Mouse (Mus musculus): ENCODE measurements around the gene Ola1.

The Ola1 gene

GRCm38 (mm10) chr2:73146111-73146510, 72.6 kb downstream of the Ola1 start:
- DNase-seq (ENCODE audit: low spot score in 2 of 2) = no peak

- DNase-seq (ENCODE audit: low spot score in 2 of 2) = no peak
These were observed 75.0 kb downstream of the Ola1 start for GRCm38 (mm10) chr2:73143732-73144131.

GRCm38 (mm10) chr2:73142832-73143470, 75.8 kb downstream of the Ola1 start:
- no peak for DNase-seq (ENCODE audit: low spot score in 2 of 2)

GRCm38 (mm10) chr2:73132897-73133296, 85.8 kb downstream of the Ola1 start:
- DNase-seq (ENCODE audit: low spot score in 2 of 2) = no peak

GRCm38 (mm10) chr2:73127686-73128085, 91.0 kb downstream of the Ola1 start:
- no peak for DNase-seq (ENCODE audit: low spot score in 2 of 2)

GRCm38 (mm10) chr2:73118781-73119180, 99.9 kb downstream of the Ola1 start:
- no peak for DNase-seq (ENCODE audit: low spot score in 2 of 2)

GRCm38 (mm10) chr2:73107089-73107488, 111.6 kb downstream of the Ola1 start:
- DNase-seq (ENCODE audit: low spot score in 2 of 2) = no peak

- DNase-seq (ENCODE audit: low spot score in 2 of 2) = no peak
These were observed 122.2 kb downstream of the Ola1 start for GRCm38 (mm10) chr2:73096491-73096890.

- no peak for DNase-seq (ENCODE audit: low spot score in 2 of 2)
These were observed 123.4 kb downstream of the Ola1 start for GRCm38 (mm10) chr2:73095300-73095699.

- DNase-seq (ENCODE audit: low spot score in 2 of 2) = no peak
These were observed 125.7 kb downstream of the Ola1 start for GRCm38 (mm10) chr2:73093032-73093431.

- no peak for DNase-seq (ENCODE audit: low spot score in 2 of 2)
These were observed 127.4 kb downstream of the Ola1 start for GRCm38 (mm10) chr2:73091302-73091701.

GRCm38 (mm10) chr2:73087641-73088040, 131.1 kb downstream of the Ola1 start:
- DNase-seq (ENCODE audit: low spot score in 2 of 2) = no peak

GRCm38 (mm10) chr2:73085669-73086304, 132.9 kb downstream of the Ola1 start:
- DNase-seq (ENCODE audit: low spot score in 2 of 2) = no peak

- no peak for DNase-seq (ENCODE audit: low spot score in 2 of 2)
These were observed 136.2 kb downstream of the Ola1 start for GRCm38 (mm10) chr2:73082476-73082875.

- DNase-seq (ENCODE audit: low spot score in 2 of 2) = no peak
These were observed 136.9 kb downstream of the Ola1 start for GRCm38 (mm10) chr2:73081861-73082260.

GRCm38 (mm10) chr2:73080084-73080483, 138.6 kb downstream of the Ola1 start:
- DNase-seq (ENCODE audit: low spot score in 2 of 2) = peak in 1 of 2 experiments; percentile 28

- DNase-seq (ENCODE audit: low spot score in 2 of 2) = no peak
These were observed 139.4 kb downstream of the Ola1 start for GRCm38 (mm10) chr2:73079311-73079710.

- no peak for DNase-seq (ENCODE audit: low spot score in 2 of 2)
These were observed 144.8 kb downstream of the Ola1 start for GRCm38 (mm10) chr2:73073811-73074472.

- no peak for DNase-seq (ENCODE audit: low spot score in 2 of 2)
These were observed 147.5 kb downstream of the Ola1 start for GRCm38 (mm10) chr2:73071201-73071600.

GRCm38 (mm10) chr2:73070449-73071076, 148.2 kb downstream of the Ola1 start:
- no peak for DNase-seq (ENCODE audit: low spot score in 2 of 2)

GRCm38 (mm10) chr2:73069223-73069825, 149.4 kb downstream of the Ola1 start:
- DNase-seq (ENCODE audit: low spot score in 2 of 2) = no peak

Measured in natural killer cell, adult 2 months (primary cell).